Mouse (Mus musculus): ENCODE data around the gene Gm3045. TPM values are rescaled to one million over a fixed set of nuclear protein-coding genes. Genes with fewer than 3 reads are reported as not detected.

The Gm3045 gene
- polyA plus RNA-seq, 1 experiment from 2014 or later, result not detected

DNA sequence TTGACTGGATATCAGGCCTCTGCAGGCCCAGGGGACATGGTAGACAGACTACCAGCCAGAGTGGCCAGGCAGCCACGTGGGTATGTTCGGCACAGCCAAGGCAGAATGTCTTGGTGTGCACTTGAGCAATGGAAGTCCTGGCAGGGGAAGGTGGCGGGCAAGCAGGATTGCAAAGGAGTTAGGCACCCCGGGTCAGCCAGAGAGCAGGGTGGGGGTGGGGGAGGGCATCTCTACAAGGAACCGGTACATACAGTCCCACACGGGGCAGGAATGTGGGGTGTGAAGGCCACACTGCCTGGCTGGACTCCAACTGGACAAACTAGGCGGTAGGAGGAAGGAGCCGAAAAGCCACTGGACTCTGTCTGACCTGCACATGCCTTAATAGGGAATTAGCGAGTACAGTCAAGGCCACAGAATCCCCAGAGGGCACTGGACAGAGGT lies 7.9 kb downstream of the Gm3045 start:
- no peak overlapping the region for H3K4me3 ChIP-seq (ENCODE audit: low read depth, low read length)
- H3K27ac ChIP-seq (ENCODE audit: low read depth), result no peak overlapping the region
- no peak overlapping the region for H3K9ac ChIP-seq (replicated peaks)
- H3K4me1 ChIP-seq (ENCODE audit: insufficient read depth), result no peaks in the 10 kb centered on the region; the same call in none of the 2 replicates
- H3K4me2 ChIP-seq (ENCODE audit: low read depth, low read length), result no peak overlapping the region
- H3K36me3 ChIP-seq (replicated peaks; ENCODE audit: insufficient read depth, low read length), result no peaks in the 10 kb centered on the region
- WGBS (ENCODE audit: insufficient replicate concordance), result 61% methylated on average over 9 of the region's 9 CpGs
- ATAC-seq, result peak; percentile 9; the same call in 1 of the 2 replicates
- TF ChIP-seq CTCF (IDR thresholded peaks at IDR 0.05; ENCODE audit: low read depth), result no peak
- no peak for TF ChIP-seq EP300 (IDR thresholded peaks at IDR 0.05; ENCODE audit: low read depth)
- H3K27me3 ChIP-seq (ENCODE audit: insufficient read depth, low read length), result peaks cover 11% of the 10 kb centered on the region; the same call in 1 of the 2 replicates
- peak; percentile 52 for DNase-seq
- H3K9me3 ChIP-seq (ENCODE audit: low read length), result no peaks in the 10 kb centered on the region

DNA sequence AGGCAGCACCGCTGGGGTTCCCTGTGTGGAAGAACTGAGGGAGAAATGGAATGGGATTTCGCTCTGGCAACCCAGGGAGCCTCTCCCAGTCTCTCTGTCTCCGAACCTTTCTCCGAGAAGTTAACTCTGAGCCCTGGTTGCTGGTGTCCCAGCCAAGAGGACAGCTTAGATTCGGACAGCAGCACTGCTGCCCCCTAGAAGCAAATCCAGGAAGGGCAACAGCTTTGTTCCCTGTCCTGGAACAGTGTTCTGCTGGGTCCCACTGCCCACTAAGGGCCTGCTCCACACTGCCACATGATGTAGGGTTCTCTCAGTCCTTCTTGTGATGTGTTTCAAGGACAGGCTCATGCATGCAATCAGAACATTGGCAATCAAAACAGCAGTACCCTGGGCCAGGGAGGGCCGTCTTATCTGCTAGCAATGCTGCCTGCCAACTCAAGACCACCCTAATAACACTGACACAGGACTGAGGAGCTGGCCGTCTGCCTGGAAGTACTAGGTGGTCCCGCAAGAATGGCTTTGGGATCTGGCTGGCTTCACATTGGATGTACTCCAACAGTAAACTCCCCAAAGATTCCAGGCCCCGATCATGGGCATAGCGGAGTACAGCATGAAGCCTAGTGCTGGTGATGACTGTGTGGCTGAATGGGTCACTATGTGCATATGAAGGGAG lies 9.4 kb downstream of the Gm3045 start:
- Histone ChIP-seq H3K27ac (ENCODE audit: low read depth) (no peak overlapping the region), H3K4me2 (ENCODE audit: low read depth, low read length) (no peak overlapping the region), H3K4me3 (ENCODE audit: low read depth, low read length) (no peak overlapping the region), H3K27me3 (ENCODE audit: insufficient read depth, low read length) (peaks cover 11% of the 10 kb centered on the region; the same call in 1 of the 2 replicates), H3K9me3 (ENCODE audit: low read length) (peaks cover under 1% of the 10 kb centered on the region; the same call in 1 of the 2 replicates), H3K9ac (replicated peaks) (no peak overlapping the region), H3K36me3 (replicated peaks; ENCODE audit: insufficient read depth, low read length) (no peaks in the 10 kb centered on the region), H3K4me1 (ENCODE audit: insufficient read depth) (no peaks in the 10 kb centered on the region; the same call in none of the 2 replicates)
- no peak for DNase-seq
- TF ChIP-seq EP300 (IDR thresholded peaks at IDR 0.05; ENCODE audit: low read depth), result no peak
- peak; percentile 26 for TF ChIP-seq CTCF (IDR thresholded peaks at IDR 0.05; ENCODE audit: low read depth)
- WGBS (ENCODE audit: insufficient replicate concordance), result 62% methylated on average over 10 of the region's 10 CpGs
- no peak for ATAC-seq

DNA sequence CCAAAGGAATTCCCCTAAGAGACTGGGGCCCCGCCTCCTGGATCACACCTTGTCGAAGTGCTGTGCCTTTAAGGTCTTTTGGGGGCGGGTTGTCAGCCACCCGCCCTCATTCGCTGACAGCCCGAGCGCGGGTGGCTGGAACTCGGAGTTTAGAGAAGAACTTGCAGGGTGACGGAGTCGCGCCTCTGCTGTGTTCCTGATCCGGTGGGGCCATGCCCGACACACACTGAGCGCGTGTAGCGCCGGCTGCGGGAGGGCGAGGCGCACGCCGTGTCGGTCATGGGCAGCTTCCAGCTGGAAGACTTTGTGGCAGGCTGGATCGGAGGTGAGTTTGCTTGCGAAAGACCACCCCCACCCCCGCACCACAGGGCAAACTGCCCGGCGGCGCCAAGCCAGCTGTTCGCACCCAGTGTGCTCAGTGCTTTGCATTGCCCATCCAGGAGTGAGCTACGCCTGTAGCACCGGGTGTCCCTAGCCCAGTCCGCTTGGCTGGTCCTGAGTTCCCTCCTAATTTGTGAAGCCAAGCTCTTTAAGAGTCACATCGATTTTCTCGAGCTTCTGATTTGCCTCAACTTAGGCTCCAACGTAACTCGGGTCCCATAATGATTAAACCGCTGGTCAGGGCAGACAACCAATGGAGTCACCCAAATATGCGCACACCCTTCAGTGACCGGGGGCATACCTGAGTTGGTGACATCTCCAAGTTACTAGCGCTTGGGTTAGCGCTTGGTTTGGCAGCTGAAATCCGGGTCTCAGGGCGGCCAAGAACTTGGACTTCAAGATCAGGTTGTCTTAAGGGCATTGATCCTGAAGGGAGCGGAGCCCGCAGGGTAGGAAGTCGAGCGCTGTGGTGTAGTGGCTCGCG lies 12.0 kb downstream of the Gm3045 start, which contains the start of gene Slc25a48:
Gene Slc25a48, plus strand, starts transcription at position 145 of the 865 bp plus-strand sequence.
- Histone ChIP-seq H3K4me1 (ENCODE audit: insufficient read depth) (no peaks in the 10 kb centered on the region; the same call in none of the 2 replicates), H3K27me3 (ENCODE audit: insufficient read depth, low read length) (peaks cover 11% of the 10 kb centered on the region; the same call in 1 of the 2 replicates), H3K9me3 (ENCODE audit: low read length) (peaks cover 3% of the 10 kb centered on the region; the same call in 1 of the 2 replicates), H3K36me3 (replicated peaks; ENCODE audit: insufficient read depth, low read length) (no peaks in the 10 kb centered on the region), H3K9ac (replicated peaks) (peak within 1 kb of the TSS; percentile 54), H3K27ac (ENCODE audit: low read depth) (peak within 1 kb of the TSS; percentile 94), H3K4me2 (ENCODE audit: low read depth, low read length) (peak within 1 kb of the TSS; percentile 63), H3K4me3 (ENCODE audit: low read depth, low read length) (peak within 1 kb of the TSS; percentile 53)
- peak; percentile 93 for ATAC-seq
- DNase-seq, result peak; percentile 71
- 0 out of 2 replicates have a peak, but pooled peaks have one; percentile 36 for TF ChIP-seq EP300 (IDR thresholded peaks at IDR 0.05; ENCODE audit: low read depth)
- TF ChIP-seq CTCF (IDR thresholded peaks at IDR 0.05; ENCODE audit: low read depth), result no peak
- WGBS (ENCODE audit: insufficient replicate concordance), result 3% methylated on average over 51 of the region's 51 CpGs

DNA sequence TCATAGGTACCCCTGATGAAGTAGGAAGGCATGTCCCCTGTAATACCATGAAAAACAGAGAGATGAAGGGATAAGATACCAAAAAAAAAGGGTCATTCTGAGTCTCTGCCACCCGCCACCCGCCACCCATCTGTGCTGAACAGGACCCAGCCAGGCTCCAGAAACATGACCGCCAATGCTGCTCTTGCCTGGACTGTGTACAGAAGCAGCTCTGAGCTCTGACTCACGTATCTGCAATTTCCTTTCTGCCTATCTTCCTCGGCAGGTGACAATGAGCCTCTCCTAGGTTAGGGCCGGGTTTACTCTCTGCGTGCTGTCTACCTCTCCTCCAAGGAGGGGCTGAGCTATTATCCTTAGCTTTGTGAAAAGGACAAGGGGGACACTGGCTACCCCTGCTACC lies 17.0 kb downstream of the Gm3045 start:
- Histone ChIP-seq H3K27me3 (ENCODE audit: insufficient read depth, low read length) (peaks cover 3% of the 10 kb centered on the region; the same call in 1 of the 2 replicates), H3K4me3 (ENCODE audit: low read depth, low read length) (no peak overlapping the region), H3K9ac (replicated peaks) (no peak overlapping the region), H3K36me3 (replicated peaks; ENCODE audit: insufficient read depth, low read length) (no peaks in the 10 kb centered on the region), H3K4me1 (ENCODE audit: insufficient read depth) (no peaks in the 10 kb centered on the region), H3K4me2 (ENCODE audit: low read depth, low read length) (no peak overlapping the region), H3K9me3 (ENCODE audit: low read length) (peaks cover 3% of the 10 kb centered on the region; the same call in 1 of the 2 replicates), H3K27ac (ENCODE audit: low read depth) (no peak overlapping the region)
- no peak for DNase-seq
- ATAC-seq, result no peak
- TF ChIP-seq EP300 (IDR thresholded peaks at IDR 0.05; ENCODE audit: low read depth), result no peak
- WGBS (ENCODE audit: insufficient replicate concordance), result 64% methylated on average over 7 of the region's 7 CpGs

DNA sequence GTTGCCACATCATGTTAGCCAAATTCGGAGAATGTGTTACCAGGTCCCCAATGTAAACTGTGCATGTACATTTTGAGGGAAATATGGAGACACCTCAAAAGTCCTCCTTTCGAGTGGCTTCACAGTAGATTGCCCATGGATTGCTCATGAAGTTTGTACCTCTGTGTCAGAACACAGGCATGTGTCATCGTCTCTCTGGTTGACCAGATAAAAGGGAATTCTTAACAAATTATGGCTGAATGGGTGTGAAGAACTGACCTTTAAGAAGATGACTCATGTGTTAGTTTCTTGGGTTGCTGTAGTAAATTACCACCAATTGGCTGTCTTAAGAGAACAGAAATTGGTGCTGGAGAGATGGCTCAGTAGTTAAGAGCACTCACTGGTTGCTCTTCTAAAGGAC lies 17.7 kb downstream of the Gm3045 start:
- no peaks in the 10 kb centered on the region for H3K27me3 ChIP-seq (ENCODE audit: insufficient read depth, low read length)
- ATAC-seq (no peak), DNase-seq (no peak)
- no peak overlapping the region for H3K9ac ChIP-seq (replicated peaks)
- H3K4me3 ChIP-seq (ENCODE audit: low read depth, low read length), result no peak overlapping the region
- no peak for TF ChIP-seq CTCF (IDR thresholded peaks at IDR 0.05; ENCODE audit: low read depth)
- TF ChIP-seq EP300 (IDR thresholded peaks at IDR 0.05; ENCODE audit: low read depth), result no peak
- no peak overlapping the region for H3K4me2 ChIP-seq (ENCODE audit: low read depth, low read length)
- H3K9me3 ChIP-seq (ENCODE audit: low read length), result peaks cover 3% of the 10 kb centered on the region; the same call in 1 of the 2 replicates
- H3K27ac ChIP-seq (ENCODE audit: low read depth), result no peak overlapping the region
- H3K36me3 ChIP-seq (replicated peaks; ENCODE audit: insufficient read depth, low read length), result no peaks in the 10 kb centered on the region
- H3K4me1 ChIP-seq (ENCODE audit: insufficient read depth), result no peaks in the 10 kb centered on the region
- WGBS (ENCODE audit: insufficient replicate concordance), result 85% methylated on average over 3 of the region's 3 CpGs

DNA sequence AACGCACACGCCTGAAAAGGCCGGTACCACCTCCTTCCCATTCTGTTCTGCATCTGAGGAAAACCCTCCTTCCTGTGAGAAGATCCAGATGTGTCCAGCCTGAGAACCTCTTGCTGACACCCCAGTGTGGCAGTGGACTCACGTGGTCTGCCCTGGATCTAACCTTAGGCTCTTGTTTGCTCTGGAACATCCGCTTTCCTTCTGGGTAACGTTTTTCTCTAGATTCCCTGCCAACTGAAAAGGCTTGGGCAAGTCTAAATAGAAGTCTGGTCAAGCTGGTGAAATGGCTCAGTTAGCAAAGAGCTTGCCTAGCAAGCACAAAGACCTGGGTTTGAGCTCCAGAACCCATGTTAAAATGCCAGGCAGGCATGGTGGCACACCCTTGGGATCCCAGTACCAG lies 18.6 kb downstream of the Gm3045 start:
- Histone ChIP-seq H3K9me3 (ENCODE audit: low read length) (peaks cover 3% of the 10 kb centered on the region; the same call in 1 of the 2 replicates), H3K36me3 (replicated peaks; ENCODE audit: insufficient read depth, low read length) (no peaks in the 10 kb centered on the region), H3K9ac (replicated peaks) (no peak overlapping the region), H3K27ac (ENCODE audit: low read depth) (no peak overlapping the region), H3K4me3 (ENCODE audit: low read depth, low read length) (no peak overlapping the region), H3K4me2 (ENCODE audit: low read depth, low read length) (no peak overlapping the region), H3K27me3 (ENCODE audit: insufficient read depth, low read length) (no peaks in the 10 kb centered on the region), H3K4me1 (ENCODE audit: insufficient read depth) (no peaks in the 10 kb centered on the region)
- DNase-seq (no peak), ATAC-seq (no peak)
- TF ChIP-seq CTCF (IDR thresholded peaks at IDR 0.05; ENCODE audit: low read depth) (no peak), EP300 (IDR thresholded peaks at IDR 0.05; ENCODE audit: low read depth) (no peak)
- 80% methylated on average over 6 of the region's 6 CpGs for WGBS (ENCODE audit: insufficient replicate concordance)

Measured in liver, postnatal 0 days (tissue).